Mouse (Mus musculus): ENCODE results near the gene Cnih3.

The Cnih3 gene

GRCm38 (mm10) chr1:181453106-181453505 lies 100.7 kb downstream of the Cnih3 start:
- no peak for DNase-seq (ENCODE audit: low spot score)

- DNase-seq (ENCODE audit: low spot score): no peak
Measured at GRCm38 (mm10) chr1:181456911-181457310, 104.5 kb downstream of the Cnih3 start.

GRCm38 (mm10) chr1:181459431-181460105 lies 107.1 kb downstream of the Cnih3 start:
- DNase-seq (ENCODE audit: low spot score): no peak

GRCm38 (mm10) chr1:181460283-181460682 lies 107.9 kb downstream of the Cnih3 start:
- DNase-seq (ENCODE audit: low spot score): no peak

- DNase-seq (ENCODE audit: low spot score): no peak
Measured at GRCm38 (mm10) chr1:181461484-181461883, 109.1 kb downstream of the Cnih3 start.

GRCm38 (mm10) chr1:181462051-181462905 lies 109.8 kb downstream of the Cnih3 start:
- DNase-seq (ENCODE audit: low spot score): no peak

- DNase-seq (ENCODE audit: low spot score): no peak
Measured at GRCm38 (mm10) chr1:181462906-181463179, 110.4 kb downstream of the Cnih3 start.

GRCm38 (mm10) chr1:181465027-181465426 lies 112.6 kb downstream of the Cnih3 start:
- DNase-seq (ENCODE audit: low spot score): peak; percentile 17

- no peak for DNase-seq (ENCODE audit: low spot score)
Measured at GRCm38 (mm10) chr1:181466040-181466439, 113.6 kb downstream of the Cnih3 start.

GRCm38 (mm10) chr1:181466601-181467320 lies 114.3 kb downstream of the Cnih3 start:
- DNase-seq (ENCODE audit: low spot score): no peak

- no peak for DNase-seq (ENCODE audit: low spot score)
Measured at GRCm38 (mm10) chr1:181467321-181467670, 114.9 kb downstream of the Cnih3 start.

- DNase-seq (ENCODE audit: low spot score): no peak
Measured at GRCm38 (mm10) chr1:181469415-181469814, 117.0 kb downstream of the Cnih3 start.

GRCm38 (mm10) chr1:181476141-181476540 lies 123.7 kb downstream of the Cnih3 start:
- DNase-seq (ENCODE audit: low spot score): no peak

GRCm38 (mm10) chr1:181476557-181476956 lies 124.1 kb downstream of the Cnih3 start:
- no peak for DNase-seq (ENCODE audit: low spot score)

- DNase-seq (ENCODE audit: low spot score): no peak
Measured at GRCm38 (mm10) chr1:181484696-181485095, 132.3 kb downstream of the Cnih3 start.

GRCm38 (mm10) chr1:181503471-181503870 lies 151.0 kb downstream of the Cnih3 start:
- DNase-seq (ENCODE audit: low spot score): no peak

GRCm38 (mm10) chr1:181505367-181505766 lies 152.9 kb downstream of the Cnih3 start:
- no peak for DNase-seq (ENCODE audit: low spot score)

All from urinary bladder, postnatal 25 days (tissue).